14 mouse cellular contexts compared by ENCODE assay signal in genomic region chr15:101308440-101309348, GRCm38 (mm10). TPM values are rescaled to one million over a fixed set of nuclear protein-coding genes. Genes with fewer than 3 reads are reported as not detected.
DNase-seq lines count a peak whose midpoint lies in the region; ATAC-seq and TF ChIP-seq lines count a peak whose summit lies in the region.
"Had no signal": no experiment of that assay in that cellular context is flagged by ENCODE, and none has a peak within 500 bp of the region (broad histone marks: within the 10 kb centered on the region; RNA-seq: fewer than 3 reads in every experiment).

No protein-coding gene starts in this region.

- H3K4me1 ChIP-seq in kidney, embryonic 16.5 days (ENCODE audit: insufficient read depth, low read length) = peaks cover 10% of the 10 kb centered on the region
- H3K4me1 ChIP-seq in bone marrow macrophage, adult 2 months (ENCODE audit: control insufficient read depth, insufficient read depth, low read length) = peaks cover 19% of the 10 kb centered on the region

- TF ChIP-seq POLR2A in bone marrow macrophage, adult 2 months (IDR thresholded peaks at IDR 0.05; ENCODE audit: borderline replicate concordance, low read depth, low read length) = no peak

- WGBS in kidney, embryonic 16.5 days = 54% methylated on average over 13 of the region's 13 CpGs

- H3K9ac ChIP-seq in kidney, embryonic 16.5 days (replicated peaks; ENCODE audit: low read length) = no peak overlapping the region

- DNase-seq in kidney, adult 9 months = no peak
- DNase-seq in 3T3-L1 (ENCODE audit: low read depth, low spot score) = peak; percentile 48
- DNase-seq in heart, postnatal 25 days (ENCODE audit: low spot score) = peak; percentile 57
- DNase-seq in adrenal gland, adult 8-10 months = no peak
- no peak for DNase-seq in left cerebral cortex, postnatal 4 days
- DNase-seq: cerebellum, adult 11 months; gastrocnemius, postnatal 36 days; kidney, adult 11 months; right cerebral cortex, postnatal 4 days; thymus, postnatal 14 days had no signal

- intact Hi-C loops in heart, postnatal 25 days (cut with DNase I) = no loop called here
- intact Hi-C loops in left cerebral cortex, postnatal 4 days (cut with DNase I) = no loop called here

- H3K9me3 ChIP-seq in kidney, embryonic 16.5 days (ENCODE audit: low read length) = no peaks in the 10 kb centered on the region

- H3K36me3 ChIP-seq in kidney, embryonic 16.5 days (ENCODE audit: insufficient read depth, low read length) = no peaks in the 10 kb centered on the region

- no peak for ATAC-seq in kidney, embryonic 16.5 days (ENCODE audit: low FRiP score, low TSS enrichment)
- no peak for ATAC-seq in CD4-positive, CD25-positive, alpha-beta regulatory T cell, adult 4 months

- no peak overlapping the region for H3K4me3 ChIP-seq in kidney, embryonic 16.5 days (ENCODE audit: low read length)
- H3K4me3 ChIP-seq in bone marrow macrophage, adult 2 months (ENCODE audit: insufficient read depth, low read length) = no peak overlapping the region
- H3K4me3 ChIP-seq: erythroblast, embryonic 14.5 days had no signal

- H3K27ac ChIP-seq in kidney, embryonic 16.5 days (ENCODE audit: low read length) = 0 out of 2 replicates have a peak overlapping the region, but pooled peaks have one; percentile 13
- peak overlapping the region; percentile 63 for H3K27ac ChIP-seq in bone marrow macrophage, adult 2 months (ENCODE audit: insufficient read depth, low read depth, low read length)

- TF ChIP-seq CTCF in bone marrow macrophage, adult 2 months (IDR thresholded peaks at IDR 0.05; ENCODE audit: low read depth, low read length) = no peak

- H3K4me2 ChIP-seq in kidney, embryonic 16.5 days (replicated peaks; ENCODE audit: low read depth, low read length) = no peak overlapping the region

- no peaks in the 10 kb centered on the region for H3K27me3 ChIP-seq in kidney, embryonic 16.5 days (ENCODE audit: insufficient read depth, low read length)

RNA-seq across cellular contexts. Expression of gene 6030408B16Rik, which starts 15.7 kb away (rescaled TPM):
- polyA plus RNA-seq in kidney, embryonic 16.5 days (2015; fragmentation: Nextera tagmentation; extraction: Ambion mirVana) = 23.2 and 23.9 TPM in 2 replicates
- polyA plus RNA-seq in bone marrow macrophage, adult 2 months (2012; ENCODE audit: insufficient read depth, insufficient read length, missing spikeins) = not detected in 2 replicates
- total RNA-seq in heart, postnatal 25 days (2021) = 1 to 10 TPM; 1.3 to 1.5 TPM
- total RNA-seq in adrenal gland, adult 8-10 months (2022) = under 1 TPM; 0.49 to 0.91 (median 0.71) TPM
- not detected for polyA plus RNA-seq in CD4-positive, CD25-positive, alpha-beta regulatory T cell, adult 4 months (2017; shearing (Covaris generic))
- total RNA-seq in left cerebral cortex, postnatal 4 days (2021) = under 1 TPM in 1 of 2 experiments, not detected in 1; 0.56 TPM
- polyA plus RNA-seq: erythroblast, embryonic 14.5 days had no signal

RNA-seq across cellular contexts. Expression of gene Atg101, which starts 24.6 kb away (rescaled TPM):
- 78.2 and 87.0 TPM in 2 replicates for polyA plus RNA-seq in kidney, embryonic 16.5 days (2015; fragmentation: Nextera tagmentation; extraction: Ambion mirVana)
- 36.4 and 39.1 TPM in 2 replicates for polyA plus RNA-seq in bone marrow macrophage, adult 2 months (2012; ENCODE audit: insufficient read depth, insufficient read length, missing spikeins)
- 10 to 100 TPM; 21.5 to 25.0 TPM for total RNA-seq in heart, postnatal 25 days (2021)
- 10 to 100 TPM; 31.4 to 48.9 (median 37.0) TPM for total RNA-seq in adrenal gland, adult 8-10 months (2022)
- 10 to 100 TPM; 67.8 to 79.0 TPM for polyA plus RNA-seq in CD4-positive, CD25-positive, alpha-beta regulatory T cell, adult 4 months (2017; shearing (Covaris generic))
- 10 to 100 TPM; 36.5 to 37.1 TPM for total RNA-seq in left cerebral cortex, postnatal 4 days (2021)

RNA-seq across cellular contexts. Expression of gene Nr4a1, which starts 54.6 kb away (rescaled TPM):
- 10.8 and 11.9 TPM in 2 replicates for polyA plus RNA-seq in kidney, embryonic 16.5 days (2015; fragmentation: Nextera tagmentation; extraction: Ambion mirVana)
- polyA plus RNA-seq in bone marrow macrophage, adult 2 months (2012; ENCODE audit: insufficient read depth, insufficient read length, missing spikeins) = 8.8 and 8.9 TPM in 2 replicates
- total RNA-seq in heart, postnatal 25 days (2021) = 1 to 10 TPM; 5.5 to 6.3 TPM
- total RNA-seq in adrenal gland, adult 8-10 months (2022) = 100 to 1,000 TPM in 2 of 4 experiments, 10 to 100 TPM in 2; 42.9 to 895 (median 124) TPM
- 100 to 1,000 TPM in 1 of 2 experiments, 10 to 100 TPM in 1; 57.3 to 120 TPM for polyA plus RNA-seq in CD4-positive, CD25-positive, alpha-beta regulatory T cell, adult 4 months (2017; shearing (Covaris generic))
- 10 to 100 TPM; 20.1 to 22.6 TPM for total RNA-seq in left cerebral cortex, postnatal 4 days (2021)

Comparison
In these comparisons a context has a peak if more than half of its experiments do, and no peak if none do; other contexts are left out.
1. DNase-seq: peak in 3T3-L1 (single experiment) and heart, postnatal 25 days (single experiment); none in kidney, adult 9 months (single experiment), adrenal gland, adult 8-10 months (single experiment) and left cerebral cortex, postnatal 4 days (single experiment).